10 mouse cellular contexts compared by ENCODE assay signal in genomic region chr19:45789888-45790874, GRCm38 (mm10). TPM values are rescaled to one million over a fixed set of nuclear protein-coding genes. Genes with fewer than 3 reads are reported as not detected.
DNase-seq lines count a peak whose midpoint lies in the region; ATAC-seq lines count a peak whose summit lies in the region.
"Had no signal": no experiment of that assay in that cellular context is flagged by ENCODE, and none has a peak within 500 bp of the region (broad histone marks: within the 10 kb centered on the region; RNA-seq: fewer than 3 reads in every experiment).

No protein-coding gene starts in this region.

- peak; percentile 48 for DNase-seq in 3134 (ENCODE audit: extremely low read depth, insufficient read length, low spot score)
- DNase-seq in B cell, adult 2 months = peak; percentile 42 to 53
- peak; percentile 31 for DNase-seq in lung, postnatal 14 days
- no peak for DNase-seq in cerebellum, postnatal 4 days (ENCODE audit: low spot score in 2 of 2)
- no peak for DNase-seq in adrenal gland, adult 8-10 months
- no peak for DNase-seq in right cerebral cortex, postnatal 25 days
- no peak for DNase-seq in hindbrain, embryonic 14.5 days (ENCODE audit: low spot score)
- DNase-seq: cerebellum, adult 9-11 months; gastrocnemius, postnatal 25 days had no signal

- no peaks in the 10 kb centered on the region for H3K9me3 ChIP-seq in hindbrain, embryonic 14.5 days (ENCODE audit: control insufficient read depth, low read length)

- WGBS in hindbrain, embryonic 14.5 days = 80% methylated on average over 13 of the region's 13 CpGs

- H3K4me2 ChIP-seq in hindbrain, embryonic 14.5 days (replicated peaks) = no peak overlapping the region

- H3K27me3 ChIP-seq in hindbrain, embryonic 14.5 days (ENCODE audit: control insufficient read depth, insufficient read depth, low read length) = no peaks in the 10 kb centered on the region

- no peak overlapping the region for H3K9ac ChIP-seq in hindbrain, embryonic 14.5 days

- no peak overlapping the region for H3K4me3 ChIP-seq in hindbrain, embryonic 14.5 days (replicated peaks; ENCODE audit: low read length)

- 0 out of 2 replicates have a peak, but pooled peaks cover 3% of the 10 kb centered on the region for H3K4me1 ChIP-seq in hindbrain, embryonic 14.5 days (replicated peaks; ENCODE audit: control insufficient read depth, insufficient read depth, low read length)

- no peak overlapping the region for H3K27ac ChIP-seq in hindbrain, embryonic 14.5 days

- peak; percentile 99 for ATAC-seq in erythroblast, adult 5-6 weeks (replicated peaks; ENCODE audit: low FRiP score, poor library complexity, severe bottlenecking)
- ATAC-seq in hindbrain, embryonic 14.5 days (ENCODE audit: low FRiP score) = no peak

- H3K36me3 ChIP-seq in hindbrain, embryonic 14.5 days (replicated peaks; ENCODE audit: control insufficient read depth, insufficient read depth) = no peaks in the 10 kb centered on the region

RNA-seq across cellular contexts. Expression of gene Mgea5, which starts 6.5 kb away (rescaled TPM):
- total RNA-seq in erythroblast, adult 5-6 weeks (2015; ENCODE audit: low replicate concordance) = 124 and 142 TPM in 2 replicates
- total RNA-seq in erythroblast, adult 5-6 weeks (2017; ENCODE audit: low replicate concordance) = 257 and 309 TPM in 2 replicates
- 10 to 100 TPM; 67.3 to 95.3 (median 84.0) TPM for total RNA-seq in adrenal gland, adult 8-10 months (2022)
- 88.2 and 95.4 TPM in 2 replicates for polyA plus RNA-seq in hindbrain, embryonic 14.5 days (2014; fragmentation: Nextera tagmentation; extraction: Ambion mirVana)

RNA-seq across cellular contexts. Expression of gene Kcnip2, which starts 25.7 kb away (rescaled TPM):
- not detected in 2 replicates for total RNA-seq in erythroblast, adult 5-6 weeks (2015; ENCODE audit: low replicate concordance)
- total RNA-seq in erythroblast, adult 5-6 weeks (2017; ENCODE audit: low replicate concordance) = 0.98 TPM in 1 of 2 replicates, not detected in the other
- total RNA-seq in adrenal gland, adult 8-10 months (2022) = 1 to 10 TPM in 1 of 4 experiments, under 1 TPM in 3; 0.45 to 2.0 (median 0.61) TPM
- 14.1 and 17.6 TPM in 2 replicates for polyA plus RNA-seq in hindbrain, embryonic 14.5 days (2014; fragmentation: Nextera tagmentation; extraction: Ambion mirVana)

RNA-seq across cellular contexts. Expression of gene Npm3, which starts 40.8 kb away (rescaled TPM):
- 11.1 and 12.3 TPM in 2 replicates for total RNA-seq in erythroblast, adult 5-6 weeks (2015; ENCODE audit: low replicate concordance)
- total RNA-seq in erythroblast, adult 5-6 weeks (2017; ENCODE audit: low replicate concordance) = 9.4 and 22.3 TPM in 2 replicates
- total RNA-seq in adrenal gland, adult 8-10 months (2022) = 10 to 100 TPM; 26.4 to 35.4 (median 29.2) TPM
- 6.9 and 7.2 TPM in 2 replicates for polyA plus RNA-seq in hindbrain, embryonic 14.5 days (2014; fragmentation: Nextera tagmentation; extraction: Ambion mirVana)

RNA-seq across cellular contexts. Expression of gene Fgf8, which starts 47.5 kb away (rescaled TPM):
- not detected in 2 replicates for total RNA-seq in erythroblast, adult 5-6 weeks (2015; ENCODE audit: low replicate concordance)
- total RNA-seq in erythroblast, adult 5-6 weeks (2017; ENCODE audit: low replicate concordance) = not detected in 2 replicates
- total RNA-seq in adrenal gland, adult 8-10 months (2022) = not detected
- polyA plus RNA-seq in hindbrain, embryonic 14.5 days (2014; fragmentation: Nextera tagmentation; extraction: Ambion mirVana) = 0.19 and 0.25 TPM in 2 replicates
- total RNA-seq: gastrocnemius, postnatal 25 days had no signal

Comparison
In these comparisons a context has a peak if more than half of its experiments do, and no peak if none do; other contexts are left out.
1. DNase-seq: peak in 3134 (single experiment), B cell, adult 2 months (2 of 2) and lung, postnatal 14 days (single experiment); none in cerebellum, postnatal 4 days (0 of 2), adrenal gland, adult 8-10 months (single experiment), right cerebral cortex, postnatal 25 days (single experiment) and hindbrain, embryonic 14.5 days (single experiment).